Mouse (Mus musculus): ENCODE measurements around the gene Syce3. TPM values are rescaled to one million over a fixed set of nuclear protein-coding genes. Genes with fewer than 3 reads are reported as not detected.

The Syce3 gene
- not detected in 2 replicates for polyA plus RNA-seq (2015; fragmentation: Nextera tagmentation; extraction: Ambion mirVana)

GRCm38 (mm10) chr15:89410118-89410517 is at the start of gene Syce3:
Syce3 (minus strand) TSS chr15:89410503.
- Histone ChIP-seq H3K4me3 (no peak within 1 kb of the TSS), H3K4me2 (no peak within 1 kb of the TSS), H3K9me3 (replicated peaks) (peaks cover 10% of the 10 kb centered on the region; the same call in 1 of the 2 replicates), H3K27me3 (no peaks in the 10 kb centered on the region), H3K4me1 (replicated peaks) (peaks cover 2% of the 10 kb centered on the region; the same call in 1 of the 2 replicates), H3K9ac (no peak within 1 kb of the TSS), H3K36me3 (no peaks in the 10 kb centered on the region), H3K27ac (no peak within 1 kb of the TSS)
- WGBS = 76% methylated on average over 24 of the region's 24 CpGs
- no peak; the same call in 1 of the 2 replicates for ATAC-seq (replicated peaks; ENCODE audit: insufficient number of reproducible peaks, insufficient read depth, low FRiP score, low read depth)

- no peaks in the 10 kb centered on the region for H3K4me1 ChIP-seq (replicated peaks)
- no peak overlapping the region for H3K4me3 ChIP-seq
- H3K4me2 ChIP-seq = no peak overlapping the region
- no peak for ATAC-seq (replicated peaks; ENCODE audit: insufficient number of reproducible peaks, insufficient read depth, low FRiP score, low read depth)
- WGBS = 72% methylated on average over 7 of the region's 7 CpGs
- H3K36me3 ChIP-seq = no peaks in the 10 kb centered on the region
- peaks cover 56% of the 10 kb centered on the region for H3K27me3 ChIP-seq
- H3K9ac ChIP-seq = no peak overlapping the region
- no peak overlapping the region for H3K27ac ChIP-seq
- no peaks in the 10 kb centered on the region for H3K9me3 ChIP-seq (replicated peaks)
Observed at GRCm38 (mm10) chr15:89459821-89460220, 49.5 kb upstream of the Syce3 start.

- Histone ChIP-seq H3K9me3 (replicated peaks) (no peaks in the 10 kb centered on the region), H3K4me1 (replicated peaks) (peaks cover 4% of the 10 kb centered on the region), H3K27ac (no peak overlapping the region), H3K9ac (no peak overlapping the region), H3K4me2 (no peak overlapping the region), H3K4me3 (no peak overlapping the region), H3K27me3 (peaks cover 64% of the 10 kb centered on the region), H3K36me3 (no peaks in the 10 kb centered on the region)
- 83% methylated on average over 15 of the region's 15 CpGs for WGBS
- no peak for ATAC-seq (replicated peaks; ENCODE audit: insufficient number of reproducible peaks, insufficient read depth, low FRiP score, low read depth)
Observed at GRCm38 (mm10) chr15:89458942-89459341, 48.6 kb upstream of the Syce3 start.

GRCm38 (mm10) chr15:89455642-89456041 is 45.3 kb upstream of the Syce3 start:
- Histone ChIP-seq H3K4me3 (no peak overlapping the region), H3K9me3 (replicated peaks) (no peaks in the 10 kb centered on the region), H3K27ac (no peak overlapping the region), H3K4me2 (no peak overlapping the region), H3K27me3 (peaks cover 79% of the 10 kb centered on the region), H3K9ac (no peak overlapping the region), H3K4me1 (replicated peaks) (peaks cover 10% of the 10 kb centered on the region), H3K36me3 (no peaks in the 10 kb centered on the region)
- ATAC-seq (replicated peaks; ENCODE audit: insufficient number of reproducible peaks, insufficient read depth, low FRiP score, low read depth) = no peak
- WGBS = 60% methylated on average over 6 of the region's 6 CpGs

- 0 out of 2 replicates have a peak, but pooled peaks have one; percentile 29 for ATAC-seq (replicated peaks; ENCODE audit: insufficient number of reproducible peaks, insufficient read depth, low FRiP score, low read depth)
- no peak overlapping the region for H3K9ac ChIP-seq
- H3K4me3 ChIP-seq = no peak overlapping the region
- no peak overlapping the region for H3K27ac ChIP-seq
- H3K27me3 ChIP-seq = peaks cover 74% of the 10 kb centered on the region
- no peak overlapping the region for H3K4me2 ChIP-seq
- no peaks in the 10 kb centered on the region for H3K36me3 ChIP-seq
- peaks cover 10% of the 10 kb centered on the region for H3K4me1 ChIP-seq (replicated peaks)
- 26% methylated on average over 5 of the region's 6 CpGs for WGBS
- H3K9me3 ChIP-seq (replicated peaks) = no peaks in the 10 kb centered on the region
Observed at GRCm38 (mm10) chr15:89454857-89455256, 44.6 kb upstream of the Syce3 start.

GRCm38 (mm10) chr15:89453865-89454478 is 43.7 kb upstream of the Syce3 start, which contains the start of gene Mapk8ip2:
Mapk8ip2 (plus strand) TSS chr15:89453913.
- Histone ChIP-seq H3K27ac (no peak within 1 kb of the TSS), H3K9ac (no peak within 1 kb of the TSS), H3K9me3 (replicated peaks) (no peaks in the 10 kb centered on the region), H3K4me3 (peak within 1 kb of the TSS; percentile 53), H3K36me3 (no peaks in the 10 kb centered on the region), H3K4me1 (replicated peaks) (peaks cover 10% of the 10 kb centered on the region), H3K4me2 (peak within 1 kb of the TSS; percentile 77), H3K27me3 (peaks cover 79% of the 10 kb centered on the region)
- 2% methylated on average over 53 of the region's 53 CpGs for WGBS
- ATAC-seq (replicated peaks; ENCODE audit: insufficient number of reproducible peaks, insufficient read depth, low FRiP score, low read depth) = 0 out of 2 replicates have a peak, but pooled peaks have one; percentile 20

- Histone ChIP-seq H3K9ac (no peak overlapping the region), H3K4me3 (peak overlapping the region; percentile 53), H3K27me3 (peaks cover 73% of the 10 kb centered on the region), H3K4me1 (replicated peaks) (peaks cover 10% of the 10 kb centered on the region), H3K36me3 (no peaks in the 10 kb centered on the region), H3K9me3 (replicated peaks) (no peaks in the 10 kb centered on the region), H3K4me2 (peak overlapping the region; percentile 77), H3K27ac (no peak overlapping the region)
- ATAC-seq (replicated peaks; ENCODE audit: insufficient number of reproducible peaks, insufficient read depth, low FRiP score, low read depth) = peak; percentile 61
- WGBS = 4% methylated on average over 24 of the region's 24 CpGs
Observed at GRCm38 (mm10) chr15:89452906-89453864, 42.9 kb upstream of the Syce3 start.

- Histone ChIP-seq H3K9ac (no peak overlapping the region), H3K4me1 (replicated peaks) (no peaks in the 10 kb centered on the region), H3K4me2 (no peak overlapping the region), H3K27ac (no peak overlapping the region), H3K9me3 (replicated peaks) (no peaks in the 10 kb centered on the region), H3K27me3 (no peaks in the 10 kb centered on the region), H3K36me3 (no peaks in the 10 kb centered on the region), H3K4me3 (no peak overlapping the region)
- ATAC-seq (replicated peaks; ENCODE audit: insufficient number of reproducible peaks, insufficient read depth, low FRiP score, low read depth) = no peak
- WGBS = 34% methylated on average over 8 of the region's 8 CpGs
Observed at GRCm38 (mm10) chr15:89442486-89443070, 32.3 kb upstream of the Syce3 start.

GRCm38 (mm10) chr15:89435878-89436277 is 25.6 kb upstream of the Syce3 start:
- H3K4me3 ChIP-seq = no peak overlapping the region
- no peaks in the 10 kb centered on the region for H3K9me3 ChIP-seq (replicated peaks)
- H3K4me2 ChIP-seq = no peak overlapping the region
- no peak for ATAC-seq (replicated peaks; ENCODE audit: insufficient number of reproducible peaks, insufficient read depth, low FRiP score, low read depth)
- no peak overlapping the region for H3K27ac ChIP-seq
- WGBS = 85% methylated on average over 5 of the region's 5 CpGs
- peaks cover 6% of the 10 kb centered on the region; the same call in 1 of the 2 replicates for H3K4me1 ChIP-seq (replicated peaks)
- no peaks in the 10 kb centered on the region for H3K27me3 ChIP-seq
- H3K9ac ChIP-seq = no peak overlapping the region
- no peaks in the 10 kb centered on the region for H3K36me3 ChIP-seq

- WGBS = 67% methylated on average over 3 of the region's 3 CpGs
- ATAC-seq (replicated peaks; ENCODE audit: insufficient number of reproducible peaks, insufficient read depth, low FRiP score, low read depth) = no peak
Observed at GRCm38 (mm10) chr15:89434136-89434535, 23.8 kb upstream of the Syce3 start.

GRCm38 (mm10) chr15:89432946-89433345 is 22.6 kb upstream of the Syce3 start:
- Histone ChIP-seq H3K9ac (no peak overlapping the region), H3K27ac (no peak overlapping the region), H3K4me1 (replicated peaks) (peaks cover 25% of the 10 kb centered on the region), H3K4me2 (no peak overlapping the region), H3K4me3 (no peak overlapping the region), H3K9me3 (replicated peaks) (no peaks in the 10 kb centered on the region), H3K36me3 (no peaks in the 10 kb centered on the region), H3K27me3 (no peaks in the 10 kb centered on the region)
- ATAC-seq (replicated peaks; ENCODE audit: insufficient number of reproducible peaks, insufficient read depth, low FRiP score, low read depth) = no peak
- WGBS = 79% methylated on average over 4 of the region's 4 CpGs

More at GRCm38 (mm10) chr15:89434136-89434535, 23.8 kb upstream of the Syce3 start:
- Histone ChIP-seq H3K27ac (no peak overlapping the region), H3K9me3 (replicated peaks) (no peaks in the 10 kb centered on the region), H3K27me3 (no peaks in the 10 kb centered on the region), H3K4me2 (no peak overlapping the region), H3K36me3 (no peaks in the 10 kb centered on the region), H3K4me3 (no peak overlapping the region), H3K4me1 (replicated peaks) (peaks cover 14% of the 10 kb centered on the region), H3K9ac (no peak overlapping the region)

Data from heart, embryonic 15.5 days (tissue).